Mouse (Mus musculus): ENCODE measurements around the gene Tfr2.

Gene Tfr2

DNA sequence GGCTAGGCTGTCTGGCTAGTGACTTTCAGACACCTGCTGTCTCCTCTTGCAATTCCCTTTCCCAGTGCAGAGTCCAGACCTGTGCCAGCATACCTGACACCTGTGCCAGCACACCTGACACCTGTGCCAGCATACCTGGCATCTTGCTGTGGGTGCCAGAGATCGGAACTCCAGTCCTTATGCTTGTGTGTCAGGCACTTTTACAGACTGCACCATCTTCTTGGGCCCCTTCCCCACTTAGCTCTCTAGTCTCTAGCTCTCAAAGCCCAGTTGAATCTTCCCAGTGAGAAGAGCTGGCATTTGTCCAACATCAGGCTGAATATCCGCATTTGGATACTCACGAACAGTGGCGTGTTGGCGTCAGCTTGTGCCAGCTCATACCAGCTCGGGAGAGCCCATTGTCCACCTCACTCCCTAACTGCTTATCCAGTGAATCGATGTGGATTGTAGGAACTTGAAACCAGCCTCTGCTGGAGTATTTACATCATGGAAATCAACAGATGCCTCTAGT is 30.3 kb upstream of the Tfr2 start:
- peak; percentile 44 for DNase-seq (ENCODE audit: low read depth)

DNA sequence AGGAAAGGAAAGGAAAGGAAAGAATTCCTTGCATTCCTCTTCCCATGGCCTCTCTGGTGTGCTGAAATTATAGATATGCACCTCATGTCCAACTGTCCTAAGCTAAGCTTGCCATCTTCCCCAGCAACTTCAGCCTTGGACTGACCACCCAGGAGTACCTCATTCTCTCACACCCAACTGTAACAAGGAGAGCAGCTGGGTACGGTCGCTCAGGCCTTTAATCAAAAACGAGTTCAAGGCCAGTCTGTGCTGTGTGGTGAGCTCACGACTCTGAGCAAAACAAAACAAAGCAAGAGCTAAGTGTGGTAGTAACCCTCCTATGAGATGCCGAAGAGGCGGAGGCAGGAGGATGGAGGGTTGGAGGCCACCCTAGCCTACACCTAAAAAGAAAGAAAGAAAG is 28.6 kb upstream of the Tfr2 start:
- DNase-seq (ENCODE audit: low read depth) = no peak

DNA sequence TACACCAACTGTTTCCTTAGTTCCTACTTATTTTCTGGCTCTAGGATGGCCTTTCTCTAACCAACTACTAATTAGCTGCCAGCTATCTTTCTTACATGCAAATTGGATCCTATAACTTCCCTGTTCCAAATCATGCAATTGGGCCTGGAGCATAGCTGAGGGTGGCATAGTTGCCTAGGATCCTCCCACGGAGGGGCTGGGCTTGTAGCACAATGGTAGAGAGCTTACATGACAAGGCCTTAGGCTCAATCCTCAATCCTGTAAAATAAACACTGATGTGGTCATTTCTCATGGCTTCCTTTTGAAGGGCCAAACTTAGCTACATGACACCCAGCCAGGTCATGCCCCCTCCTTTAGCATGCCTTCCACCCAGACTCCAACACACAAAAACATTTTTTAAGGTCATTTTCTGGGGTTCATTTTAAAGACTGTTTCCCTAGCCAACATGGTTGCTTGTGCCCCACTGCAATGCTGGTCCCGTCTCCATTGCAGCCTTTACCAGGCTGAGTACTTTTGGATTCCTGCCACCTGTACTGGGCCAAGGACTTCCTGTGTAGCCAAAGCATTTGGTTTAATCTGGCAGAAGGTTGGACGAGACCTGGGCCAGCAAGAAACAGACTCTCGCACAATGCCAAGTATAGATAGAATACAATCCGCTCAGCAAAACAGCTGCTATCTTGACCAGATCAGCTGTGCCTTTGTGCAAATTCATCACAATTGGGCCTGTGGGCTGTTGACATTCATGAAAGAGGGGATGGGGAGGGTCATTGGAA is 27.7 kb upstream of the Tfr2 start:
- no peak for DNase-seq (ENCODE audit: low read depth)

DNA sequence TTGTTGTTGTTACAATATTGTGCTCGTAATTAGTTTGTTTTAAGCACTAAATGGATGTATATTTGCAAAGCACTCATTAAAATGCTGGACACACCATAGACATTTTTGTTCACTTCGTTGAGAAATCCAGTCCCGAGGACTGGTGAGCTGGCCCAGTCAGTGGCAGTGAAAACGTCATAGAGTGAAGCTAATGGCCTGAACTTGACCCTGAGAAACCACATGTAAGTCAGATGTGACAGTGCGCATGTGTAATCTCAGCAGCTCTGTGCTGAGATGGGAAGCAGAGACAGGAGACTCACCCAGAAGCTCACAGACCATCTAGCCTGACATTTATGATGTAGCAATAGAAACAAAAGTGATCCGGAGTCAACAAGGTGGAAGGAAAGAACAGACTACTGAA is 24.7 kb upstream of the Tfr2 start:
- peak; percentile 30 for DNase-seq (ENCODE audit: low read depth)

DNA sequence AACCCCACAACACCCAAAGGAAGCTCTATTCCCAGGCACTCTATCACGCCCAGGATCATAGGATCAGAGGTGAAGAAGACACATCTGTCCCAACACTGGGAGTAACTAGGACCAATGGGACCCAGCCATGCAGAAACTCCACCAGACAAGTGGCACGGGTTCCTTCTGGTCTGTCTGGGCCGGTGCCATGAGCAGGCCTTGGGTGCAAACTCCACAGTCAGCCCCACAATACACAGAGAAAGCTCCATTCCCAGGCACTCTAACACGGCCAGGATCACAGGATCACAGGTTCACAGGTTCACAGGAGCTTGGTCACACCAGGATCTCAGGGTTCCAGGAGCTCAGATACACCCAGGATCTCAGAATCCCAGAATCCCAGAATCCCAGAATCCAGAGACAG is 24.0 kb upstream of the Tfr2 start:
- no peak for DNase-seq (ENCODE audit: low read depth)

DNA sequence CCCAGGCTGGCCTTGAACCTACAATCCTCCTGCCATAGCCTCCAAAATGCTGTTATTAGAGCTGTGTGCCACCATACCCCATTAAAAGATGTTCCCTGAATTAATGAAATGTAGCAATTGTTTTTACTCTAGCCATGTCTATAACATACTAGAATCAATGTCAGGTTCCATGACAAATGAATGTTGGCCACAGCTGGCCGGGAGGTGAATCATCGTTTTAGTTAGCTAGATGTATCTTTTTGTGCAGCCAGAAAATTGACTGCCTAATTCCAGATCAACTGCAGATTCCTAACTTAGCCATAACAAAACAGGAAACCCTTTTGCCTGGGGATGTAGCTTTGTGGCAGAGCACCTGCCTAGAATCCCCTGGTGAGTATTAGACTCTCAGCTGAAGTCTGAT is 19.8 kb upstream of the Tfr2 start:
- peak; percentile 60 for DNase-seq (ENCODE audit: low read depth)

DNA sequence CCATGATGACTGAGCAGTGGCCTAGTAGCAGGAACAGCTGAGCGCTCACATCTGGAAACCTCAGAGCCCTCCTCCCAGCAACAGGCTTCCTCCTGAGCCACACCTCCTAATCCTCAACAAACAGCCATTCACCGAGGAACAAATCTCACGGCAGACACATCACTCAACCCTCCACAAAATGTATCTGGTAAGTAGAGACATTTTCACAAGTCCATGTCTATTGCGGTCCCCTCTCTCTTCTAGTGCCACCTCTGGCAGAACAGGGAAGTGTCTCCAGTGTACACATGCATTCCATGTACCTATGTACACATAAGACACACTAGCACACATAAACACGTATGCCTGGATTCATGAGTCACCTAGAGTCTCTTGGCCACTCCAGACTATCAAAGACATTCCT is 18.5 kb upstream of the Tfr2 start:
- peak; percentile 32 for DNase-seq (ENCODE audit: low read depth)

DNA sequence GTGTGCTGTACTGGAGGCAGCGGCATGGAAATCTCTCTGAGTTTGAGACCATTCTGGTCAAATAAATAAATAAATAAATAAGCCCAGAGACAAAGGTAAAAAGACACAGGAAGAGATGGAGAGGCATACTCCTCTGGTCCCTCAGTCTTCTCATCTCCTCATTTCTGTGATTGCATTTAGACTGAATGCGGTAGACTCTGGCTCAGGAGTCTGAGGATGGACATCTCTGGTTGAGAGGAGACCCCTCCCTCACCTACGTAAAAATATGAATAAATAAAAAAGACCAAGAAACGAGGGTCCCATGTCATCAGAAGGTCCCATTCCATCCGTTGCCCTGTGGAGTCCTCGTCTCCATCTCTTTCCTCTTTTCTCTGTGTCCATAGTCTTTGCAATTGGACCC is 16.6 kb upstream of the Tfr2 start:
- no peak for DNase-seq (ENCODE audit: low read depth)

DNA sequence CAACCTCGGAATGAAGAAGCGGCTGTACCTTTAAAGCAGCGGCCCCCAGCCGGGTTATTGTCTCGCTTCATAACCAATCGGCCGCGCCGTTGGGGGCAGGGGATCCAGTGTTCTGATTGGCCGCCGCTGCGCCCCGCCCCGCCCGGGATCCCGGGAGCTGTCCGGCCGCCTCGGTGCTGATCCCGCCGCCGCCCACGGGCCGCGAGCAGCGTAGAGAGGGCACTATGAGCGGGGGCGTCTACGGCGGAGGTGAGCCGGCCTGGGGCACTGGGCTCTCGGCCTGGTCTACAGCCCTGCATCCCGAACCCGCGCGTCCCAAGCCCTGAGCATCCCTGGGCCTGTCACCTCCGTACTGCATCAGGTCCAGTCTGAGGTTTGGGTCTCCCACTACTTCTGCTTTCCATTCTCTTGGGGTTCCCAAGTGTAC is 16.2 kb upstream of the Tfr2 start, which contains the start of gene Actl6b:
TSS of gene Actl6b (plus strand) at position 107 of the 427 bp plus-strand sequence.
- peak; percentile 25 for DNase-seq (ENCODE audit: low read depth)

DNA sequence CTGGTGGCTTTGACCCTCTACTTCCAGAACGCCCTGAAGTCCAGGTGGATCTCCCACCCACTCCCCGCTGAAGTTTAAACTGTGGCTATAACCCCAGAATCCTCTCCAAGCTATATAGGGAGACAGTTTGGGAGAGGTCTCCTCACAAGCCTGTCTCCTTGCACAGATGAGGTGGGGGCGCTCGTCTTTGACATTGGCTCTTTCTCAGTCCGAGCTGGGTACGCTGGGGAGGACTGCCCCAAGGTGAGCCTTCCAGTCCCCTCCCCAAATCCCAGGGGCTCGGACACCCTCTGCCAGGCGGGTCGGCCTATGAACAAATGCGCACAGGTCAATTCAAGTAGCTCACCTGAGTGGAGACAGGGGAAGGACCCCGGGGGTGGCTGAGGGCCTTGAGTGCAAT is 15.7 kb upstream of the Tfr2 start:
- DNase-seq (ENCODE audit: low read depth) = no peak

DNA sequence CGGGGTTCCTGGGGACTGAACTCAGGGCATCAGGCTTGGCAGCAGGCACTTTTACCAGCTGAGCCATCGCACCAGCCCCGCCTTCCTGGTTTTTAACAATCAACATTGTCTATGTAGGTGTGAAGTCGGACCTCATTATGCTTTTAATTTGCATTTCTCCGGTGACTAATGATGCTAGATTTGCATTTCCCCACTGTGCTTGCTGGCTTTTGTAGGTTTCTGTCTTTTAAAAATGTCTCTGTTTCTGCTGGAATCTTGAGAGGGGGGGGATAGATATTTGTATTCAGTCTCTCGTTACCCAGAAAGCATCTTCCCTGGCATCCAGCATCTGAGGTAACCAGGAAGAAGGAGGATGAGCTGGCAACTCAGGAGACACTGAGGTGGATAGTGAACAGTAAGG is 8.1 kb upstream of the Tfr2 start:
- no peak for DNase-seq (ENCODE audit: low read depth)

DNA sequence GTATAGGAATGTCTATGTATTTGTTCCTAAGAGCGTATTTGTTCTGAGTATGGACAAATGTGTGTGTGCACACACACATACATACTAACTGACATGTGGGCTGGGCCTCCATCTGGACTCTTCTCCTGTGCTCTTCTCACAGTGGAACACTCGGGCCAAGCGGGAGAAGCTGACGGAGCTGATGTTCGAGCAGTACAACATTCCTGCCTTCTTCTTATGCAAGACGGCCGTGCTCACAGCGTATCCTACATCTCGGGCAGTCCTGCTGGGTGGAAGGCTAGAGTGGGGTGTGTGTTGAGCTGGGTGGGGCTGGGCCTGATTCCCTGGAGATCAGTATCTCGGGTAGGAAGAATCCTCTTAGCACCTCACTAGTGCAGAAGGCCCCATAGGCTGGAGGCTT is 6.7 kb upstream of the Tfr2 start:
- no peak for DNase-seq (ENCODE audit: low read depth)

DNA sequence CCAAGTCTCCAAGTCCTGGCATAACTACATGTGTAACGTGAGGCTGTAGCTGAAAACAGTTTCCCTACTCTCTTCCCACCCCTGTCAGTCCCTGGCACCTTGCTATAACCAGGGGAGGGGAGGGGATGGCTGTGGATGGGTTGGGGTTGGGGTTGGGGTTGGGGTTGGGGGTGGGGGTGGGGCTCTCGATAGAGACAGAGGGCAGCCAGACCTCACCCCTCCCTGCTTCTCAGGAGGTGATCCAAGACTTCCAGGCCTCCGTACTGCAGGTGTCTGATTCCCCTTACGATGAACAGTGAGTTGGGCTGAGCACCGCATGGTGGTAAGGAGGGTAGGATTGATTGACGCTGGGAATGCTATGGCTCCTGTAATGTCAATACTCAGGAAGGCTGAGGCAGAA is 3.9 kb upstream of the Tfr2 start:
- DNase-seq (ENCODE audit: low read depth) = no peak

DNA sequence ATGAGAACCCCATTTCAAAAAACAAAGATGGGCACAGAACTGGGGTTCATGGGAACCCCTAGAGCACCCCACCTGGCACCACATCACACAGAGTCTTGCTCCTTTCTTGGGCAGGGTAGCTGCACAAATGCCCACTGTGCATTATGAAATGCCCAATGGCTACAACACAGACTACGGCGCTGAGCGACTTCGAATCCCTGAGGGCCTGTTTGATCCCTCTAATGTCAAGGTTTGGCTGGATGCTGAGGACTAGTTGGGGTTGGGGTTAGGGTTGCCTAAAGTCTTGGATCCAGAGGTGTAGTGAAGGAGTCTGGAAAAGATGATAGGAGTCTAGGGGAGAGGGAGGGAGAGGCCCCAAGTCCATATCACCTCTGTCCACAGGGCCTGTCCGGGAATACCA is 3.2 kb upstream of the Tfr2 start:
- DNase-seq (ENCODE audit: low read depth) = no peak

DNA sequence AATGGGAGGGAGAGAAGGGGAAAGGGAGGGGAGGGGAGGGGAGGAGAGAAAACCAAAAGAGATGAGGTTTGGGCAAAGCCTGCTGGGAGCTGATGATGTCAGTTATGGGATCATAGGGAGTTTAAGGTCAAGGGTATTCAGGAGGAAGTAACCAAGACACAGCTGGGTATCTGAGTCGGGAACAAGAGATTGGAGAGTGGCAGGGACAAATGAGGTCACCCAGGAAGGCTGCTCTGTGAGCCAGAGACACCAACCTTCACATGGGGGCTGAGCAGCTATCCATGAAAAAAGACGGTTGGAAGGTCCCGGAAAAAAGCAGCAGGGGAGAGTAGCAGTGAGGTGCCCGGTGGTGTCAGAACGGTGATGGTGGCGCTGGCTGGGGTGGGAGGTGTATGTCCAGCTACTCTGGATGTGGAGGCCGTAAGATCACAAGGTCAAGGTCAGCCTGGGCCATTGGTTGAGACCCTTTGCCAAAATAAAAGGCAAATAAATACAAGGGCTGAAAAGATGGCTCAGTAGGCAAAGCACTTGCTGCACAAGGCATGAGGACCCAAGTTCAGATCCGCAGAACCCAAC is 1.3 kb upstream of the Tfr2 start:
- DNase-seq (ENCODE audit: low read depth) = no peak

DNA sequence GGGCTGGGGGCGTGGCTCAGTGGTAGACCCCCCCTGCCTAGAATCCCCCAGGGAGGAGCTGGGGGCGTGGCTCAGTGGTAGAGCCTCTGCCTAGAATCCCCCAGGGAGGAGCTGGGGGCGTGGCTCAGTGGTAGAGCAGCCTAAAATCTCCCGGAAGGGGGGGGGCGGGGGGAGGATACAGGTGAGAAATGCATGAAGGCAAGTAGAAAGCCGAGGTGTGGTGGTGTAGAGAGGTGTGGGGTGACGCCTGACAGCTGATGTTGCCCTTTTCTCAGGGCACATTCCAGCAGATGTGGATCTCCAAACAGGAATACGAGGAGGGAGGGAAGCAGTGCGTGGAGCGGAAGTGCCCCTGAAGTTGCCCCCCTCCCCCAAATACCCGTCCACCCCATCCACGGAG is 609 bp upstream of the Tfr2 start:
- no peak for DNase-seq (ENCODE audit: low read depth)

DNA sequence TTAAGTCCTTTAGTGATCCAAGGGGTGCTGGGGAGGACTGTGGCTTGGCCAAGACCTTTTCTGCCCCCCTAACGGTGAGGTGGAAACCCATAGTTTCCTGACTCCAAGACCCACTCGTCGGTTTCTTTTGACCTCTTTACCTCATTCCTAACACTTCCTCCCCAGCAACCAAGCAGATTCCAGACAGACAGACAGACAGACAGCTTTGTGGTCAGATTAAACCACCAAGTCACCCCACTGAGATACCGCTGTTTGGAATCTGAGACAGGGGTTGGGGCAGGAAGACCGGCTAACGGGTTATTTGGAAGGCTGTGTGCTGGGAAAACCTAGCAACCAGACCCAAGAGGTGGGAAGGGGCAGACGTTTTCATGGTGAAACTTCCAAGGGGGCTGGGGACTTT is 541 bp downstream of the Tfr2 start:
- no peak for DNase-seq (ENCODE audit: low read depth)

DNA sequence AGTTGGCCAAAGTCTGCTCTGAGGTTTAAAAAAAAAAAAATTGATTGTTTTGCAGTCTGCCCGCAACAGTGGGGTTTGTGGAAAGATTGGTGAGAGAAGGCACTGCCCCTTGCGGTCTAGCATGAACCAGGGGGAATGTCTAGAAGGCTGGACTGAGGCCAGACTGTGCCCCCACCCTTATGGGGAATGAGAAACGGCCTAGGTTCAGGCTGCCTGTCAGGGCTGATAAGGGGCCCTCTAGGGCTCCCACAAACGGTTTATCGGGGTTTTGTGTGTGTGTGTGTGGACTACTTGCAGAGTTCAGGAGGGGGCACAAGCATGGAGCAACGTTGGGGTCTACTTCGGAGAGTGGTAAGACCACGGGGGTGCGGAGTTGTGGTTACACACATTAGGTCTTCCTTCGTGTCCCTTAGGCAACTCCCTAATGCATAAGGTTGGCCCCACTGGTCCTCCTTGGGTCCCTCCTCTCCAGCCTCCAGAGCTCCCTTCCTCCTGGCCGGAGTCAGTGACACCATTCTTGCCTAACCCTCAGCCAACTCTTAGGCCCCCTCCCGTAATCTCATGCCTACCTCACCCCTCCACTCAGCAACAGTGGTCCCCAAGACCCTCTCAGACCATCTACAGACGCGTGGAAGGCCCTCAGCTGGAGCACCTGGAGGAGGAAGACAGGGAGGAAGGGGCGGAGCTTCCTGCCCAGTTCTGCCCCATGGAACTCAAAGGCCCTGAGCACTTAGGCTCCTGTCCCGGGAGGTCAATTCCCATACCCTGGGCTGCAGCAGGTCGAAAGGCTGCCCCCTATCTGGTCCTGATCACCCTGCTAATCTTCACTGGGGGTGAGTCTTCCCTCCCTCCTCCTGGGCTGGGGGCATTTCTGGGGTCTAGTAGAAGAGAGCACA is 1.3 kb downstream of the Tfr2 start:
- no peak for DNase-seq (ENCODE audit: low read depth)

DNA sequence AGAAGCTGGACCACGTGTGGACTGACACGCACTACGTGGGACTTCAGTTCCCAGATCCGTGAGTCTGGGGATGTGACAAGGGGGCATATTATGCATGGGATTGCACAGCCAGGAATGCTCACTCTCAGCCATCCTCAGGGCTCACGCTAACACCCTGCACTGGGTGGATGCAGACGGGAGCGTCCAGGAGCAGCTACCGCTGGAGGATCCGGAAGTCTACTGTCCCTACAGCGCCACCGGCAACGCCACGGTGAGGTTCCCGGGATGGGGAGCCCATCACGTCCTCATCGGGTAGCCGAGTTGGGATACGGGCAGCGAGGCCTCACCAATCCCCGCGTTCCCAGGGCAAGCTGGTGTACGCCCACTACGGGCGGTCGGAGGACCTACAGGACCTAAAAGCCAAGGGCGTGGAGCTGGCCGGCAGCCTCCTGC is 4.8 kb downstream of the Tfr2 start:
- DNase-seq (ENCODE audit: low read depth) = no peak

DNA sequence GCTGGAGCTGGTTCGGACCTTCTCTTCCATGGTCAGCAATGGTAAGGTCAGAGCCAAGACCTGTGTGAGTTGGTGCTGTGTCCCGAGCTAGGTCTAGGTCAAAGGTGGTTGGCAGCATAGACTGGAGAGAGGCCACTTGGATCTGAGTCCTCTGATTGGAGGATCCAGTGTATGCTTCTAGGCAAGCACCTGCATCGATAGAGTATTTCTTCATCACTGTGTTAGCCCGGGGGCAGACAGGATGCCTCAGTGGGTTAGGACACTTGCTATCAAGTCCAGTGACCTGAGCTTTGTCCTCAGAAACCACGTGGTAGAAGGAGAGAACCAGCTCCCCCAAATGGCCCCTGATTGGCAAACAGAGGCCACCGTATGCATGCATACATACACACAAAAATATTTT is 10.6 kb downstream of the Tfr2 start:
- DNase-seq (ENCODE audit: low read depth) = no peak

DNA sequence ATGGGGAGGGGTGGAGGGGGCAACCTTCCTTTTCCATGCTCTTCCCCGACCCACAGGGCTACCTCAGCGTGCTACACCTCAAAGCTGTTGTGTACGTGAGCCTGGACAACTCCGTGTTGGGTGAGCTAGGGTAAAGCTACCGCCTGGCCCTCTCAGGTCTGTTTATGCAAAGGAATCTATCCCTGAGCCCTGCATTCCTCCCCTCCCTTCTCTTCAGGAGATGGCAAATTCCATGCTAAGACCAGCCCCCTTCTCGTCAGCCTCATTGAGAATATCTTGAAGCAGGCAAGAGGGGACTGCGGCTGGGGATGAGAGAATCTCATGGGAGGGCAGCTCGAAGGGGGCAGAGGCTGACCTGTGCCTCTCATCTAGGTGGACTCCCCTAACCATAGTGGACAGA is 13.1 kb downstream of the Tfr2 start:
- no peak for DNase-seq (ENCODE audit: low read depth)

DNA sequence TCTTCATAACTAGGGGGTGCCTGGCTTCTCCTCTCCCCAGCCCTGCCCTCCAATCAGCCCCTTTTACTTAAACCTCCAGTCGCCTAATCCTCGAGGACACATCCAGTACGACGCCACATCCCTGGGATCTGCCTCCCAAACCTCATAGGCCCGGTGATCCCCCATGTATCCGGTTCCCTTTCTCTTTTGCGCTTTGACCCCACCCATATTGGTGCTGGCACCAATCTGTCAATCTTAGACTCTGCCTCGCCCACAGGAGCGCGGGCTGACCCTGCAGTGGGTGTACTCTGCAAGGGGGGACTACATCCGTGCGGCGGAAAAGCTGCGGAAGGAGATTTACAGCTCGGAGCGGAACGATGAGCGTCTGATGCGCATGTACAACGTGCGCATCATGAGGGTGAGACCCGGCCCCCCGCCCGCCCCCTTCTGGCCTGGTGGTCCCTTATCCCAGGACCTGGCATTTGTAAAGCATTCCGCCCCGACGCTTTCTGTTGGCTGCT is 14.1 kb downstream of the Tfr2 start:
- DNase-seq (ENCODE audit: low read depth) = no peak

DNA sequence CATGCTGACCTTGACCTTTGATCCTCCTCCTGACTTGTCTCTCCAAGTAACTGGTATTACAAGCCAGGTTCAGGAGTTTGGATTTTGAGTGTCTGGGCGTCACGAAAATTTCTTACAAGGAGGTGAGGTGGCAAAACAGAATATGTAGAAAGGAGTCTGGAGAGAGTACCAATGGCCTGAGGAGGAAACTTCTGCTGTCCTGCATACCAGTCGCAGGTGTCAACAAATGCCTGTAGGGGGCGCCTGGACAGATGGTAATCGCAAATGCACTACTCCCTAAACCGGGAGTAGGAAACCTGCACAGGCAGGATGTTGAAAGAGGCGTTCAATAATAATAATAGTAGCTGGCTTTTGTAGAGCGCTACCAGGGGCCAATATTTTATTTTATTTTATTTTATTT is 15.3 kb downstream of the Tfr2 start:
- peak; percentile 77 for DNase-seq (ENCODE audit: low read depth)

Data from NIH3T3 (cell line).